Mouse (Mus musculus) MEL (cell line): ENCODE measurements around the gene Lancl3.

Experiments used
- CHD1 ChIP-seq: IDR thresholded peaks from 2 replicates; pipeline ENCODE4 v1.6.1; 2012; ENCODE audit warnings: low read depth, mild to moderate bottlenecking, inconsistent platforms, low read length, improper control_type of control experiment
- CTCF ChIP-seq, 3 experiments: IDR thresholded peaks in 2 of 3; conservative IDR thresholded peaks in 1 of 3; 2 replicates each; pipeline ENCODE4 v1.5.1; 2011 to 2012; ENCODE audit warnings: low read length in 3 of 3, low read depth in 2 of 3, mild to moderate bottlenecking in 2 of 3, improper control_type of control experiment in 1 of 3, inconsistent platforms in 1 of 3, mixed read lengths in 1 of 3, moderate library complexity in 1 of 3; ENCODE audit not compliant: control insufficient read depth in 1 of 3, insufficient read depth in 1 of 3, poor library complexity in 1 of 3, severe bottlenecking in 1 of 3
- ELF1 ChIP-seq: IDR thresholded peaks from 2 replicates; pipeline ENCODE4 v1.6.1; 2014; ENCODE audit warnings: low read depth, mild to moderate bottlenecking, inconsistent platforms, low read length, improper control_type of control experiment, moderate library complexity
- EP300 ChIP-seq, 2 experiments: IDR thresholded peaks; 2 replicates each; pipeline ENCODE4 v1.6.1; 2011; ENCODE audit warnings: improper control_type of control experiment in 2 of 2, low read length in 2 of 2, low read depth in 1 of 2, mild to moderate bottlenecking in 1 of 2
- GATA1 ChIP-seq: IDR thresholded peaks from 2 replicates; pipeline ENCODE4 v1.6.1; 2011; ENCODE audit warnings: low read depth, low read length, improper control_type of control experiment
- HCFC1 ChIP-seq: IDR thresholded peaks from 2 replicates; pipeline ENCODE4 v1.6.1; 2012; ENCODE audit warnings: low read depth, mild to moderate bottlenecking, inconsistent platforms, low read length, improper control_type of control experiment, moderate library complexity
- JUND ChIP-seq: IDR thresholded peaks from 2 replicates; pipeline ENCODE4 v1.6.1; 2011; ENCODE audit warnings: low read depth, mild to moderate bottlenecking, improper control_type of control experiment, low read length
- MAX ChIP-seq: IDR thresholded peaks from 2 replicates; pipeline ENCODE4 v1.6.1; 2011; ENCODE audit warnings: low read length, improper control_type of control experiment
- NRF1 ChIP-seq: IDR thresholded peaks from 2 replicates; pipeline ENCODE4 v1.6.1; 2014; ENCODE audit warnings: low read depth, mild to moderate bottlenecking, inconsistent platforms, low read length, improper control_type of control experiment, moderate library complexity; ENCODE audit not compliant: poor library complexity, insufficient read depth, severe bottlenecking
- POLR2A ChIP-seq, 2 experiments: IDR thresholded peaks; 2 replicates each; pipeline ENCODE4 v1.6.1; 2011 to 2012; ENCODE audit warnings: low read length in 2 of 2, mild to moderate bottlenecking in 2 of 2, control low read depth in 1 of 2, improper control_type of control experiment in 1 of 2, low read depth in 1 of 2, moderate library complexity in 1 of 2; ENCODE audit not compliant: control insufficient read depth in 1 of 2, insufficient read depth in 1 of 2, poor library complexity in 1 of 2
- RCOR1 ChIP-seq: IDR thresholded peaks from 2 replicates; pipeline ENCODE4 v1.6.1; 2012; ENCODE audit warnings: low read depth, mild to moderate bottlenecking, inconsistent platforms, low read length, improper control_type of control experiment
- TBP ChIP-seq: IDR thresholded peaks from 2 replicates; pipeline ENCODE4 v1.8.0; 2011; ENCODE audit warnings: low read depth, low read length, improper control_type of control experiment
- UBTF ChIP-seq: IDR thresholded peaks from 2 replicates; pipeline ENCODE4 v1.6.1; 2012; ENCODE audit warnings: low read depth, mild to moderate bottlenecking, inconsistent platforms, low read length, improper control_type of control experiment, moderate library complexity, borderline replicate concordance; ENCODE audit not compliant: insufficient read depth
- ZNF384 ChIP-seq: IDR thresholded peaks from 2 replicates; pipeline ENCODE4 v1.6.1; 2012; ENCODE audit warnings: low read depth, mild to moderate bottlenecking, inconsistent platforms, low read length, improper control_type of control experiment

GRCm38 (mm10) chrX:9227105-9227504 lies 27.4 kb downstream of the Lancl3 start:
- TF ChIP-seq EP300 (IDR thresholded peaks at IDR 0.05; ENCODE audit: low read depth in 1 of 2, low read length in 2 of 2) (no peak), RCOR1 (no peak), JUND (no peak), GATA1 (no peak), CHD1 (no peak), POLR2A (IDR thresholded peaks at IDR 0.05; ENCODE audit: control insufficient read depth in 1 of 2, insufficient read depth in 1 of 2, low read depth in 1 of 2, low read length in 2 of 2, poor library complexity in 1 of 2) (no peak), CTCF (IDR thresholded peaks at IDR 0.05 in 2 of 3, conservative IDR thresholded peaks at IDR 0.05 in 1 of 3; ENCODE audit: control insufficient read depth in 1 of 3, insufficient read depth in 1 of 3, low read depth in 2 of 3, low read length in 3 of 3, poor library complexity in 1 of 3, severe bottlenecking in 1 of 3) (no peak), NRF1 (no peak), HCFC1 (no peak), ELF1 (no peak), TBP (no peak), UBTF (no peak), ZNF384 (no peak), MAX (no peak)
